Mouse (Mus musculus): ENCODE results near the gene Dhx30.

Dhx30 gene

DNA sequence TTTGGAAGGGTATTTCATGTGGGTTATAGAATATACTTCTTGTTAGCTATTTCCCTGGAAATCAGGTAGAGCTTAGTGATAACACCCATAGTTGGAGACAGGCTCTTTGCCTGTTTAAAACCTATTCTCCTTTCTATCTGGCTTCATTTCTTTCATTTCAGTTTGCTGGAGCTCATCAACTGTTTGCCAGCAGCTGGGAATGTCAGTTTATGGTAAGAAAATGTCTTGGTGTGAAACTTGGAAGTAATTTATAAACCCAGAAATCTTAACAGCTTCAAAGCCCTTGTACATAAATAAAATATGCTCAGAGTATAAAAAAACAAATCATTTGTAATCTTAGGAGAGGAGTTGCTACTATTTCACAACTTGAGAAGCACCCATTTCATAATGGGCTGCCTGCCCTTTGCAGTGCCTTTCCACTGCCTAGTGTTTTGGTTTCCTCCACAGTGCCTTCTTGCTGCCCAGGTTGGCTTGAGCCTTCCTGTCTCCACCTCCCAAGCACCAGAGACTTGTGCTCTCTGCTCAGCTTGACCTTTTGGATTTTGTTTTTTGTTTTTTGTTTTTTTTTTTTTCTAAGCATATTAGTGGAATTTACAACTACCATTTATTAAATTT, 71.8 kb downstream of the Dhx30 start:
- DNase-seq (ENCODE audit: low spot score) = no peak

DNA sequence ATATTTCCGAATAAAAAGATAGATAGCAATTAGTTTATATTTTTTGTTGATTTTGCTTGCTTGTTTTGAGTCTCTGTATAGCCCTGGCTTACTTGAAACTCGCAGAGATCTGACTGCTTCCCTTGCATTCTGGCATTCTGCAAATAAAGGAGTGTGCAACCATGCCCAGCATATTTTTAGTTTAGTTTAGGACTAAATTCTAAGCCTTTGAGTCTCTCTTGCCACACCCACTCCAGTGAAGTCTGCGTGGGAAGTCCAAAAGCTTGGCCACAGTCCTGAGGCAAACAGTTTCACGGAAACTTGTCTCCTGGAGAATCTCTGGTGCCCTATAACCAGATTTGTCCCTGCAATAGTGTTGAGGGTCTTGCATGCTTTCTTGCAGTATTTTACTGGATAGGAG, 73.3 kb downstream of the Dhx30 start:
- DNase-seq (ENCODE audit: low spot score) = no peak

DNA sequence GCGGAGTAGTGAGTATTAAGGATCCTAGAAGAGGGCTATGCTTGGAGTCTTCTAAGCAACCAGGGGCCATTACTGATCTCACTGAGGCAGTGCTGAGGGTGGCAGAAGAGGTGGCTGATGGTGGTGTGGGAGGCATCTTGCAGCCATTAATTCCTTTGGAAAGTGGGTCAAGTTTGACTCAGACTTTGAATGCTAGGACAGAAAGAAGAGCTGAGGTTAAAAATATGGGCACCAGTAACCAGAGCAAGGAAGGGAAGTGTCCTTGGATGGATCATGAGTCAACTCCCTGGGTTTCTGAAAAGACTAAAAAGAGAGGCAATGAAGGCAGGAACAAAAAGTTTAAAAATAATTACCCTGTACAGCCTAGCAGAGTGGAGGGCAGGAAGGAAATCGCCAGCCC, 79.1 kb downstream of the Dhx30 start:
- DNase-seq (ENCODE audit: low spot score) = no peak

- no peak for DNase-seq (ENCODE audit: low spot score)
Measured at GRCm38 (mm10) chr9:110037895-110038294, 79.7 kb downstream of the Dhx30 start.

DNA sequence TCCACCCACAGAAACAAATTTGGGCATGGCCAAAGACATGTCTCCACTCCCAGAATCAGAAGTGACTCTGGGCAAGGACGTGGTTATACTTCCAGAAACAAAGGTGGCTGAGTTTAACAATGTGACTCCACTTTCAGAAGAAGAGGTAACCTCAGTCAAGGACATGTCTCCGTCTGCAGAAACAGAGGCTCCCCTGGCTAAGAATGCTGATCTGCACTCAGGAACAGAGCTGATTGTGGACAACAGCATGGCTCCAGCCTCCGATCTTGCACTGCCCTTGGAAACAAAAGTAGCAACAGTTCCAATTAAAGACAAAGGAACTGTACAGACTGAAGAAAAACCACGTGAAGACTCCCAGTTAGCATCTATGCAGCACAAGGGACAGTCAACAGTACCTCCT, 82.5 kb downstream of the Dhx30 start:
- DNase-seq (ENCODE audit: low spot score) = no peak
